Mouse (Mus musculus) gastrocnemius, postnatal 36 days (tissue): ENCODE data around the gene Mef2b. TPM values are rescaled to one million over a fixed set of nuclear protein-coding genes. Genes with fewer than 3 reads are reported as not detected.
A peak's percentile ranks its signal among the peaks of the same experiment; 100 is the strongest.

Experiments used
- DNase-seq, 2 experiments: peaks; one replicate each; pipeline ENCODE4 v3.0.0; 2022
- intact Hi-C: fragments of 180-260 bp; cut with DNase I; formaldehyde crosslinking; loops from one replicate; pipeline ENCODE4 v1.15.1; 2025
- total RNA-seq, 2 experiments: library from RNA; stranded (reverse); gene quantifications; 2 replicates each; pipeline ENCODE4 v1.2.3; 2021

Mef2b gene
- total RNA-seq, 2 experiments from 2014 or later: 0.28 to 0.32 TPM

DNA sequence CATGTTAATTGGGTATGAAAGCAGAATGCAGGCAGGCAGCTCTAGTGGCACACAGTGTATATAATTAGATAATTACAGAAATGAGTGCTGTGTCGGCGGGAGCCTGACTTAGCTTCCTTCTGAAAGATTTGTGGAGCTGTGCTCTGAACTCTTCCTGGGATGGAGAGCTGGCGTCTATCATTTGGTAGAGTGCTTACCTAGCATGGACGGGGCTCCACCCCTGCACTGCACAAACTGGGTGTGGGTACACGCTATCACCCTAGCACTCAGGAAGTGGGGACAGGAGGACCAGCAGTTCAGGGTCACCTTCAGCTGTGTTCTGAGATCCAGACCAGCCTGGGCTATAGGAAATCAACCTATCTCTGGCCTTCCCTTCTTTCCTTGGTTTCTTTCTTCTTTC is 33.8 kb downstream of the Mef2b start:
- intact Hi-C loops: no loop called here
- DNase-seq: no peak

DNA sequence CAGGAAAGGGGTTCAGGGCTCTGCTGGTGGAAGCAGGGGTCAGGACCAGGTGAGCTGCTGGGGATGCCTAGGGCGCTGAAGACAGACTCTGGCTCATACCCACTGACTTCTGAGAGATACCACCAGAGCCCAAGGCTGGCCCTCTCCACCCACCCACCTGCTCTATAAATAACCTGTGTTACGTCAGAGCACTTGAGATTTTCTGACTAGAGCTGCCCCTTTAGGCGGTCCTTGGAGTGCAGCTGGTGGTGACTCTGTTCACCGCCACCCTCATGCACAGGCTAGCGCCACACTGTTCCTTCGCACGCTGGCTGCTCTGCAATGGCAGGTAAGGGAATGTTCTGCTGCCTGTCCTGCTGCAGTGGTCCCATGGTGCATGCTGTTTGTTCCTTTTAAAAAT is 34.6 kb downstream of the Mef2b start:
- DNase-seq: no peak
- intact Hi-C loops: no loop called here

GRCm38 (mm10) chr8:70178231-70178630 is 38.7 kb downstream of the Mef2b start:
- intact Hi-C loops: no loop called here
- no peak for DNase-seq

DNA sequence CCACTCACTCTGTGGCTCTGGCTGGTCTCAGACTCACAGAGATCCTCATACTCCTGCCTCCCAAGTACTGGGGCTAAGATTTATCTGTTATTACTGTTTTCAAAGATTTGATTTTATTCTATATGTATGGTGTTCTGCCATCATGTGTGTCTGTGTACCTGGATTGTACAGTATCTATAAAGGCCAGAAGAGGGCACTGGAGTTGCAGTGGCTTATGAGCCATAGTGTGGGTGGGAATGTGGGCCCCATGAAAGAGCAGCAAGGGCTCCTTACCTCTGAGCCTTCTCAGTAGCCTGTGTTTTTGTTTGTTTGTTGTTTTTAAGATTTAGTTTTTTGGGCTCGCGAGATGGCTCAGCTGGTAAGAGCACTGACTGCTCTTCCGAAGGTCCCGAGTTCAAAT is 39.6 kb downstream of the Mef2b start:
- intact Hi-C loops: no loop called here

GRCm38 (mm10) chr8:70181212-70181902 is 41.8 kb downstream of the Mef2b start:
- no peak for DNase-seq
- intact Hi-C loops: no loop called here

More for the DNA sequence above, 39.6 kb downstream of the Mef2b start:
- DNase-seq: no peak

- intact Hi-C loops: no loop called here
- no peak for DNase-seq
These were observed 42.4 kb downstream of the Mef2b start for GRCm38 (mm10) chr8:70181903-70182252.

- no peak for DNase-seq
These were observed 43.7 kb downstream of the Mef2b start for GRCm38 (mm10) chr8:70183194-70183593.

DNA sequence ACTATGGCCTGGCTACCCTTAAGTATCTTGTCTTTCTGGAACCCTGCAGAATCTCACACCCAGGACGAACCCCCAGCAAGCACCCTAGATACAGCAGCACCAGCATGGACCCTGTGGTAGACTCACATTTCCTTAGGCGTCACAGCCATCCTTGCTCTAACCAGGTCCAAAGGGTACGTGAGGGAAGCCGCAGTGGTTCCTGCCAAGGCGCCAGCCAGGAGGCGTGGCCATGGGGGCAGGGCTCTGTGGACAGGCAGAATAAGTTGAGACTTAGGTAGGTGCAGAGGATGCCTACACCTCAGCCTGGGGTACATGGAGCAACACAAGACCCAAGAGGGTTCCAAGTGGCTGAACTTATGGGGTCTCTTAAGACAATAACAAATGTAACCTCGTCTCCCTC is 49.2 kb downstream of the Mef2b start:
- DNase-seq: no peak
- intact Hi-C loops: no loop called here

More at GRCm38 (mm10) chr8:70183194-70183593, 43.7 kb downstream of the Mef2b start:
- intact Hi-C loops: no loop called here

DNA sequence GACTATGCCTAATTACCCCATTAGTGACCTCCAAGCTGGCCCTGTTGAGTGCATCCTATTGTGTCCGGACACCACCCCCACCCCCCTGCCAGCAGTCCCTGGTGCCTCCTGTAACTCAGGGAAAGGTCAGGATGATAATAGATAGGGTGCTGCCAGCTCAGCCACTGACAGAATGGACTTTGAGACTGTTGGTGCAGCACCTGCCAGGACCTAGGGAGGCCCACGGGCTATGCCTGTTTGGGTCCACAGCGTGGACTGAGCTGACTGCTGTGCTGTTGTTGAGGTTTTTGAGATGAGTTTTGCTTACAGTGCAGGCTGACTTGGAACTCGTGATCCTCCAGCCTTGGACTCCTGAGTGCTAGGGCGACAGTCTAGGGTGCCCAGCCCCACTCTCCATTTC is 53.7 kb downstream of the Mef2b start:
- intact Hi-C loops: no loop called here
- no peak for DNase-seq

DNA sequence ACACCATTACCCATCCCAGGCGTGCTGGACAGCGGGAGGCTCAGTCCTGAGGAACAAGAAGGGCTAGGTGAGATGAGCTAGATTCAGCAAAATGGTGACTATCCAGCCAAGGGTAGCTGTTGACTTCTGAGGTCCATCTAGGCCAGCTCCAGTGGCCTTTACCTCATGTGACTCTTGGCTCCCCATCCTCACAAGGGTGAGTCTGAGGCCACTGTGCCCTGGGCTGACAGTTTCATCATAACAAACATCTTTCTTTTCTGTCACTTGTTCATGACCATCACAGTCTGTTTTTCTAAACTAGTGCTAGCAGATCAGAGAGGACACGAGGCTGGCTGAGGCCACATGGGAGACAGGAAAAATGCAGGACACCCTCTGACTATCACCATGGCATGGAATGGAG is 54.7 kb downstream of the Mef2b start:
- no peak for DNase-seq
- intact Hi-C loops: no loop called here

DNA sequence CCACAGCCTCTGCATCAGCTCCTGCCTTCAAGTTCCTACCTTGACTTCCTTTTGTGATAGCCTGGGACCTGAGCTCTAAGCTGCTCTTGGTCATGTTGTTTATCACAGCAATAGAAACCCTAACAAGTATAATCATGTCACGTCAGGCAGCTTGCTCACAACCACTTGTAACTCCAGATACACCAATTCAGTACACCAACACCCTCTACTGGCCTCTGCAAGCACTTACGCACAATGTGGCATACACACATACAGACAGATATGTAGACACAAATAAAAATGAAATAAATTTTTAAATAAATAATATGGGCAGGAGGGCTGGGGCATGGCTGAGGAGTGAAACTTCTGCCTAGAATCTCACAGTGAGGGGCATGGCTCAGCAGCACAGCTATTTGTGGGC is 56.3 kb downstream of the Mef2b start:
- DNase-seq: no peak
- intact Hi-C loops: loop anchor here (5.0 kb wide), 1 partner anchor 37 kb away; the partner anchor contains the start of genes Armc6 and Sugp2

DNA sequence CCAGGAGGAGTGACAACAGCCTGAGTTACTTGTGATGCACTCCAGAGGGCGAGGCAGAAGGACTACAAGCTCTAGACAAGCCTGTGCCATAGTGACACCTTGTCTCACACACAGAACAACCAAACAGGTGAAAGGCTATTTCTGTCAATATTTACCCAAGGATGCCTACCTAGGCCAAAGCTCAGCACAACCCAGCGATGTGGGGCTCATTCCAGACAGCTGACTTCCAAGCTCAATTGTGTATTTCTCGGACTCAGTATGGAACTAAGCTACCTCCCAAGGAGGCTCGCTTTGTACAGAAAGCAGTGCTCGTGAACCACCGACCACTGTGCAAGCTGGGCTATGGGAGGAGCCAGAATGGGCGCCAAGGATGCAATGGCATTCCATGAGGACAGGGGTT is 58.1 kb downstream of the Mef2b start:
- DNase-seq: no peak
- intact Hi-C loops: loop anchor here (5.0 kb wide), 1 partner anchor 35 kb away; the partner anchor contains the start of genes Armc6 and Sugp2

DNA sequence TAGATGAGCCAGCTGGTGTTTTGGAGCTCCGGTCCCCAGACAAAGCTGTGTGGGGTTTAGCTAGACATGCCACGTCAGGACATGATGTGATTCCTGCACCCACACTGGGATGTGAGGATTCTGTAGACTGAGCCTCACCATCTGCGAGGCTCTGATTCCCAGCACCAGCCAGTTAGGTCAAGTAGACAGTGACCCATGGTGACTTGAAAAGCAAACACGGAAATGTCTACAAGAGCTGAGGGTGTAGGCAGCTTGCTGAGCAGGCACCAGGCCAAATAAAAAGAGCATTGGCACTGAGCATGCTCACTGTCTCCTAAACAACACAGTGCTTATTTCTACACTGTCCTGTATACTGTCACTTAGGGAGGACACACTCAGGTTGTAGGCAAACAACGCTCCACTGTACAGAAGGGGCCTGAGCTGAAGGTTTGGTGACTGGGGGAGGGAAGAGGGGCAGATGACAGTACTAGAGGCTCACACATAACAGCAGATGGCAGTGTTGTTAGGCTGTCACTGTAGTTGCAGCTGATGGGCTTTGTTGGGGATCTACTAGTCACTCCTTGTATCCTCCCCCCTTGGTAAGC is 60.7 kb downstream of the Mef2b start:
- intact Hi-C loops: no loop called here
- no peak for DNase-seq

DNA sequence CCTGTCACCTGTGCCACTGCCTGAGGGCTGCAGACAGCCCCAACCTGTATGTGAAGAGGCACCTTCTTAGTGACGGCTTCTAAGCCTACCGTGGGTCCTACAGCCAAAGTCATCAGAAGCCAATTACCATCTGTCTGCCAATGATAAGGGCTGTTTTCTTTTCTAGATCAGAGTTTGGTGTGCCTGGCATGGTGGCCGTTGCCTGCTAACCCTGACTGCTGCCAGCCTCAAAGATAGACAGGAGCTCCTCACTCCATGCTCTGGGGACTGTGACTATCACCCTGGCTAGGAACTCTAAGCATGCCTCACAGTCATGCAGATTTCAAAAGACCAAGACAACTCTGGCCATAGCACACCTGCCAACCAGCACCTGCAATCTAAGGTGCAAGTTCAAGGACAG is 61.9 kb downstream of the Mef2b start:
- no peak for DNase-seq
- intact Hi-C loops: no loop called here

DNA sequence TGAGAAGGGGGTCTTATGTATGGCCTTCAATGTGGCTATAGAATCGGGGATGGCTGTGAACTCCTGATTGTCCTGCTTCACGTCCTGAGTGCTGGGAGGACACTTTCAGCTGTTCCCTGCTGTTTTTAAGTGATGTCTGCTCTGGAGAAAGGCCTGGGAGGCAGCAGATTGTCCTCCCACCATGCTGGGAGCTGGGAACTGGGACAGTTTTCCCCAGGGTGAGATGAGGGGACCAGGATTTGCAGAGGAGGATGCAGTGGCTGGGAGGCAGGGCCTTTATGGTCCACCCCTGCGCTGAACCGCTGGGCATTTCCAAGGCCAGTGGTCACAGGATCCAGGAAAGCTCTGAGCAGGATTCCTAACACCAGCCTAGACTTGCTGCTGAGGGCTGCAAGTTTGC is 63.6 kb downstream of the Mef2b start:
- no peak for DNase-seq
- intact Hi-C loops: no loop called here

DNA sequence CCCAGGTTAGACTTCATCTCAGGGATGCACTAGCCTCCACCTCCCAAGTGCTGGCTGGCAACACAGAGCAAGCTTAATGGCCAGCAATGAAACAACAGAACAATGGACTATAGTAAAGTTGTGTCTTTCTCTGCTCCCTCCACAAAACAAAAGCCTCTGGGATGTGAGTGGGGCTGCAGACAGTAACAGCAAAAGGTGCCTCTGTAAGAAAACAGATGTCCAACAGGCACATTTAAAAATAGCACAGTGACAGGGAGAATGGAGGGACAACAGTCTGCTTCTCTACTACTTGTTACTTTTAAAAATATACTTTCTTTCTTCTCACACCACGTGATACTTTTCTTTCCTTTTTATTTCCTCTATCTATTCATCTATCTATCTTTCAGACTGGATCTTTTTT is 65.2 kb downstream of the Mef2b start:
- intact Hi-C loops: no loop called here
- DNase-seq: no peak

DNA sequence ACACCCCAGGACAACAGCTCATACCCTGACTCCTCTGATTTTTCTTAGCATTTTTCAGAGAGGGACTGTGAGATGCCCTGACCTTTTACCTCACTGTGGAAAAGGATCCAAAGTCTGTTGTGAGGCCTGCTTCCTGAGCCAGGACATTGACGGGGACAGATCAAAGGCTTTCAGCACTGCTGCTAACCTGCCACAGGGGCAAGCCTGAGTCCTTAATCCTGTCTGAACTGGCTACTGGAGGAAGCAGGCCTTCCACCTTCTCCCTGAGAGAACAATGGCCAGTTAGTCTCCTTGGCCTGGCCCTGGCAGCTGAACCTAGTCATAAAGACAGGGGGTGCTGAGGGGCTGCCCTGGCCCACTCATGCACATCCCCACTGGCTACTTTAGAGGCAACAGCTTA is 68.6 kb downstream of the Mef2b start:
- intact Hi-C loops: no loop called here

DNA sequence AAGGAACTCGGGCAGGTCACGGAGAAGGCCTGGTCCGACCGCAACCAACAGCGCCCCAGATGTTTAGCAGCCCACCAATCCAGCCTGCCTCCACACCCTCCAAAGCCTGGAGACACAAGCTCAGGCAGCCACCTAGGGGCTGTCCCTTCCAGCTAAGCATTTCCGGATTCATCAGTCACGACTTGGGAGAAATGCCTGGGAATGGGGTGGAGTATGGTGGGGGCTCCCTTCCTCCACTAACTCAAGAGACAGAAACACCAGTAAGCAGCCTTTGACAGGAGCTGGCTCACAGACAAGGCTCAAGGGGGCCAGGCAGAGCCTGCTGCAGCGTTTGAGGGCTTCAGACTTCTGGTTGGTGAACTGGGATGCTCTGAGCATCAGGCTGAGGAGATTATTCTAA is 71.0 kb downstream of the Mef2b start:
- intact Hi-C loops: no loop called here

More for the DNA sequence above, 68.6 kb downstream of the Mef2b start:
- no peak for DNase-seq

DNA sequence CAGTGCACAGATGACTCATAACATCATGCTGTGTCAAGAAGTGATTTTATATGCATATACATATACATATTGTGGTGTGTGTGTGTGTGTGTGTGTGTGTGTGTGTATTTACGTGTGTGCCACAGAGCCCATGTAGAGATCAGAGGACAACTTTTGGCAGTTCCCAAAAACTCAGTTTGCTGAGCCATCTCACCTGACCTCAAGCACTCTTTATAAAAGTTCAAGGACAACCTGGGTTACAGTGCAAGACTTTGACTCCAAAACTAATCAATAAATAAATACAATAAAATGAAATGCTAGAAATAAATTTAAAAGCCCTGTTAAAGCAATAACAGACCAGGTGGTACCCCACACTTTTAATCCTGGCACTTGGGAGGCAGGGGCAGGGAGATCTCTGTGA is 71.8 kb downstream of the Mef2b start:
- intact Hi-C loops: no loop called here
- DNase-seq: no peak

More for the DNA sequence above, 71.0 kb downstream of the Mef2b start:
- no peak for DNase-seq

DNA sequence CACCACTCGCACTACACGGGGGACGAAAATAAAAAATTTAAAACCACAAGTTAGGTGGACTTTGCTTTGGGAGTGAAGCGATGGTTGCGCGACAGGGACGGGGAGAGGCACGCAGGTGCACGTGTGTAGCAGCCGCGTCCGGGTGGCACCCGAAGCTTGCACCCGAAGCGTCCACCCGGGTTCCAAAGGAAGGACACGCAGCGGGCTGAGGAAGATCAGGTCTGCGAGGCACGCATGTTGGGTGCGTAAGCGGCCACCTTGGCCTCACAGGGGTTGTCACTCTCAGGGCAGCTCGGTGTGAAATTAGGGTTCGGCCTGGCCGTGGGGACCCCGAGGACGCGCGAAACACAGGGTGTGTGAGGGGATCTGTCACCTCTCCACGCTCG is 72.2 kb downstream of the Mef2b start:
- no peak for DNase-seq
- intact Hi-C loops: no loop called here

GRCm38 (mm10) chr8:70212112-70213055 is 72.9 kb downstream of the Mef2b start, which contains the start of gene Slc25a42:
Gene Slc25a42 (minus strand): TSS chr8:70212305.
- intact Hi-C loops: no loop called here
- DNase-seq: peak; percentile 95 to 96
